Mouse (Mus musculus) thymus, postnatal 4 days (tissue): ENCODE data around the gene Csmd2.
"Not testable (repeated sequence)": the region's sequence is repeated elsewhere in the genome, so short reads cannot be mapped to it uniquely, and the experiment has no call there.

Source experiments
- DNase-seq: peaks from one replicate; pipeline ENCODE4 v3.0.0; 2021

The Csmd2 gene

GRCm38 (mm10) chr4:128543378-128543777, 555.7 kb downstream of the Csmd2 start:
- peak; percentile 61 for DNase-seq

DNA sequence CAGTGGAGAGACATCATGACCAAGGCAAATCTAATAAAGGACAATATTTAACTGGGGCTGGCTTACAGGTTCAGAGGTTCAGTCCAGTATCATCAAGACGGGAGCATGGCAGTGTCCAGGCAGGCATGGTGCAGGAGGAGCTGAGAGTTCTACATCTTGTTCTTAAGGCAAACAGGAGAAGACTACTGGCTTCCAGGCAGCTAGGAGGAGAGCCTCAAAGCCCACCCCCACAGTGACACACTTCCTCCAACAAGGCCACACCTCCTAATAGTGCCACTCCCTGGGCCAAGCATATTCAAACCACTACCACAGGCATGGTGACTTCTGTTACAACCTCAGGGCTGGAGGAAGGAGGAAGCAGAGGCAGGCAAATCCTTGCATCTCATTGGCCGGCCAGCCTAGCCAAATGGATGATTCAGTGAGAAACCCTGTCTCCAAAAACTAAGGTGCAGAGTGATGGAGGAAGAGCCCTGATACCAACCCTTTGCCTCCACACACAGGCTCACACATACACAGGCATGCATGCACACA, 556.4 kb downstream of the Csmd2 start:
- not testable (repeated sequence) for DNase-seq

- DNase-seq: no peak
Measured at GRCm38 (mm10) chr4:128550756-128551155, 563.1 kb downstream of the Csmd2 start.

DNA sequence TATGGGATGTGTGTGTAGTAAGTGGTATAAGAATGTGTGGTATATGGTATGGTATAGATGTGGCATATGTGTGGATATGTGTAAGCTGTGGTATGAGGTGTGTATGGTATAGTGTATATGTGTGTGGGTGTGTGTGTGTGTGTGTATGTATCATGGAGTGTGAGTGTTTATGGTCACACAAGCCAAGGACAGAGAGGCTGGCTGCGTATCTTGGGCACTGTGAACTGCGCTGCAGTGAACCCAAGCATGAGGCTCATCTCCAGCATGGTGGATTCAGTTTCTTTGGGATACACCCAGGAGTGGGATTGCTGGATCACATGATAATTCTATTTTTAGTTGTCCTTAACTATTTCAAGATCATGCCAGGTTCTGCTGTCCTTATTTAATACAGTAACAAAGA, 566.5 kb downstream of the Csmd2 start:
- DNase-seq: no peak

GRCm38 (mm10) chr4:128560327-128560726, 572.7 kb downstream of the Csmd2 start:
- DNase-seq: peak; percentile 38

- no peak for DNase-seq
Measured at GRCm38 (mm10) chr4:128575811-128576210, 588.2 kb downstream of the Csmd2 start.

DNA sequence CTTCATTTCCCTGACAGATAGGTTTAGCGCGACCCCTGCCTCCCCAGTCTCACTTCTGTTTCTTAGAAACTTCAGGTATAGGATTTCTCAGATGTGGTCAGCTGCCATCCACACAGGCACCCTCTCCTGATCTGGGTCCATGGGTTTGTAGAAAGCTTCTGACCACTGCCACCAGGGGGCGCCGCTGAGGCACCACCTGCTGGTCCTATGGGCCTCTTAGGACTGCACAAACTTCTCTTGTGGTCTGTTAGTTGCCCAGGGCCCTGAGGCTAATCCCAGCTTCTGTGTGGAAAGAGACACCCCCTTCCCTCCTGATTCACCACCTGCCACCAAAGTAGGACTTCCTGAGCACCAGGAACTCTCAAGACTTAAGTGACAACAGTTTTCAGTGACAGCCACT, 591.5 kb downstream of the Csmd2 start:
- peak; percentile 80 for DNase-seq

GRCm38 (mm10) chr4:128593286-128593685, 605.6 kb downstream of the Csmd2 start:
- DNase-seq: no peak

- peak; percentile 41 for DNase-seq
Measured at GRCm38 (mm10) chr4:128594062-128594461, 606.4 kb downstream of the Csmd2 start.

DNA sequence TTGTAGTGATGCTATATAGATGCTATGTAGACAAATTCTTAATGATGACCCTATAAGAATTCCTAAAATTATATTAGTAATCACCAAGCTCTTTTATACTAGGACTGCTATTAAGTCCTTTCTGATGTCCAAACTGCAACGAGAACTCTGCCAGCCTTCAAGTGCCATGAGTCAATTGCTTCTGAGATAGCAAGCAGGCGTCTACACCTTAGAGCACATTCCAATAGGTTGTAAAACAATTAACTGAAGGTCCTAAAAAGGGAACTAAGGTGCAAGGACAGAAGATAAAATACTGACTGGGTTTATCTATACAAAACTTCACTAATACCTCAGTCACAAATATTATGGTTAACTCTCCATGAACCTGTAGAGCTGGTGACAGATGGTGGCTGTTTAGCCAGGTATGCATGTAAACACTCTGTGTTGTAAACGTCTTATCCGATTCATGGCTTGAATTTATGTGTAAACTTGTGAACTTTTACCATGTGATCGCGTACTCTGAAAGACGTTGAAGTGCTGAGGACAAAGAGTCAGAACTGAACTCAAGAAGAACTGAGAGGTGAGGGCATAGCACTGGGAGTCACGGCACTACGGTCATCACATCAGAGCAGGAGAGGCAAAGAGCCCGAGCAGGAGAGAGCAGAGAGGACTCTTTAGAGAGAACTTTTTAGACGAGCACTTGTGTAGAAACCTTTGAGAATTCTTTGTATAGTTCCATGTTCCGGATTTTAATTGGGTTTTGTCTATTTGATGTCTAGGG, 610.3 kb downstream of the Csmd2 start:
- no peak for DNase-seq

DNA sequence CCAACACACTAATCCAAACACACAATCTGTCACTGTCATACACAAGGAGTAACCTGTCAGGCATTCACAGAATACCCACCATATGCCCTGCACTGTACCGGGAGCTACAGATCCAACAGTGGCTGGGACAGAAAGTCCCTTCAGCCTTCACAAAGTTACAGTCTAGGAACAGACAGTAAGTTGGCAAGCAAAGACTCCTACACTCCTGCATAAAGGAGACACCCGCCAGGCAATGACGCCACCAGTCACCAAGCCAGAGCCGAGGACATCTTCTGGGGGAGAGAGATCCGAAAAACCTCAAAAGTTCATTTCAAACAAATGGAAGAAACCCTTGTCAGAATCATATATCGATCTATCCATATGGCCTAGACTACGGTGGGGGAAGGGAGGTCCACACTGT, 618.9 kb downstream of the Csmd2 start:
- DNase-seq: no peak

DNA sequence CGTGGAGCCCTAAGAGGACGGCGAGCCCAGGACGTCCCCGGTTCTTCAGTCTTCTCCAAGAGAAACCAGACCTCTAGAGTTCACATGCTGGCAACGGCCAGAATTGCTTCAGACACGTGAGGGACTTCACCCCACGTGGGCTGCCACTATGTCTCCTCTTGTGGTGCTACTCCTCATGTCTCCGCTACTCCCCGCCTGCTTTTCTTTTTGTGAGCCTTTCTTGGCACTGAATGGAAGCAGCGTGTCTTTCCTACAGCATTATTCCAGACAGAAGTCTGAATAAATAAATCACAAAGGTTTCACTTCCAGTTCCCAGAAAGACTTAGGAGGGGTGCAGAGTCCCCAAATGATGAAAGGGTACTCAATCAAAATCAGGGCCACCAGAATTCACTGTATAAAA, 620.0 kb downstream of the Csmd2 start:
- DNase-seq: no peak

GRCm38 (mm10) chr4:128609276-128609924, 621.7 kb downstream of the Csmd2 start:
- no peak for DNase-seq

DNA sequence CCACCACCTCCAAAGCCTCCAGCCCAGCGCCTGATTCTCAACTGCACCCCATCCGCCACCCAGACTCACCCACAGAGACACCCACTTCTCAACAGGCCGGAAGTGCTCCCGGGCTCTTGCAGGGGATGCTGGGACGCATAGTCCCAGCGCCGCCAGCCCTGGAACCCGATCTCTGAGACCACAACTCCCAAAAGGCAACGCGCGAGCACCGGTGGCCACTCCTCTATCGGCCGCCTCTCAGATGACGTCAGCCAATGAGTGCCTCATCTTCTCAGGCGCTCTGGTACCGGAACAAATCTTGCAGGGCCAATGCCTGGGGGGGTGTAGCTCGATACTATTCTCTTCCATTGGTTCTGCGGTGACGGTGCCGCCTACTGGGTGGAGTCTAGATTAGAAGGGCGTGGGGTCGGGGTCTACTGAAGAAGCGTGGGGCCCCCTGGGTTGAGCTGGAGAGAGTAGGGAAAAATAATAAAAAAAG, 622.3 kb downstream of the Csmd2 start, which contains the start of gene Zscan20:
TSS of gene Zscan20 (minus strand) at position 174 of the 478 bp plus-strand sequence.
- DNase-seq: peak; percentile 92

DNA sequence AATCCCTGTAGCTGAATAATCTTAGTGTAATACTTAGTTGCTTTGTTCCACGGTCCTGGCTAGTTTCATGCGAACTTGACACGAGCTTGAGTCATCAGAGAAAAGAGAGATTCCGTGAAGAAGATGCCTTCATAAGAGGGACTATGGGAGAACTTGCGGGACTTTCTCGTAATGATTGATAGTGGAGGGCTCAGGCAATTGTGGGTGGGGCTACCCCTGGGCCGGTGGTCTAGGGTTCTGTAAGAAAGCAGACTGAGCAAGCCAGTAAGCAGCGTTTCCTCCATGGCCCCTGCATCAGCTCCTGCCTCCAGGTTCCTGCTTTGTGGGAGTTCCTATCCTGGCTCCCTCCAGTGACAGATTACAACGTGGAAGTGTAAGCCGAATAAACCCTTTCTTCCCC, 623.0 kb downstream of the Csmd2 start:
- DNase-seq: peak; percentile 36

GRCm38 (mm10) chr4:128611726-128612125, 624.1 kb downstream of the Csmd2 start:
- DNase-seq: not testable (repeated sequence)

- DNase-seq: peak; percentile 56
Measured at GRCm38 (mm10) chr4:128613326-128613725, 625.7 kb downstream of the Csmd2 start.

- peak; percentile 60 for DNase-seq
Measured at GRCm38 (mm10) chr4:128615761-128616160, 628.1 kb downstream of the Csmd2 start.
